24 mouse cellular contexts compared by ENCODE assay signal in the genomic region with DNA sequence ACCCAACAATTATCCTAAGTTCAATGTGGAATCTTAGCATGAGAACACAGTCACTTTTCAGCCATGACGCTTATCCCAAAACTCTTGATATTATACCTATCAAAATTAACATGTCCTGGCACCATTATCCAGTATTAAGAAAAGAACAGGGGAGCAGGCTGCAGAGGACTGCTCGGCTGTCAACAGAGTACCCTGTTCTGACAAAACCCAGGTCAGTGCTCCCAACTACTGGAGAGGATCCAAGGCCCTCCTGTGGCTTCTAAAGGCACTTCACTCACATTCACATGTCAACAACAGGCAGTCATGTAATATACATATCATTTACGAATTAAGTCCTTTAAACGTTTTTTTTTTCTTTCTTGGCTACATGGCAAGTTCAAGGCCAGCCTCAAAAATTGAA.
A peak's percentile ranks its signal among the peaks of the same experiment; 100 is the strongest.
DNase-seq lines count a peak whose midpoint lies in the region; ATAC-seq lines count a peak whose summit lies in the region.
"Had no signal": no experiment of that assay in that cellular context is flagged by ENCODE, and none has a peak within 500 bp of the region (broad histone marks: within the 10 kb centered on the region; RNA-seq: fewer than 3 reads in every experiment).

No protein-coding gene starts in this region.

- intact Hi-C loops in heart, postnatal 10 days (cut with DNase I): no loop called here
- intact Hi-C loops in heart, postnatal 14 days (cut with DNase I): no loop called here

- peak; percentile 69; the same call in 1 of the 2 replicates for ATAC-seq in heart, embryonic 14.5 days (ENCODE audit: insufficient number of reproducible peaks, insufficient read depth, low FRiP score, low read depth)
- ATAC-seq in heart, embryonic 11.5 days (replicated peaks; ENCODE audit: insufficient number of reproducible peaks, low FRiP score, low TSS enrichment): no peak
- ATAC-seq: CD4-positive, CD25-positive, alpha-beta regulatory T cell, adult 4 months; forebrain, embryonic 14.5 days; intestine, embryonic 15.5 days had no signal

- H3K36me3 ChIP-seq in heart, embryonic 14.5 days (ENCODE audit: control insufficient read depth, insufficient read depth, low read length): no peaks in the 10 kb centered on the region
- no peaks in the 10 kb centered on the region for H3K36me3 ChIP-seq in heart, embryonic 11.5 days (ENCODE audit: control insufficient read depth, insufficient read depth, low read length)
- H3K36me3 ChIP-seq: embryonic facial prominence, embryonic 15.5 days; G1E; intestine, embryonic 15.5 days had no signal

- H3K4me3 ChIP-seq in heart, embryonic 14.5 days (ENCODE audit: control insufficient read depth in 1 of 2, insufficient read depth in 1 of 2, low read depth in 1 of 2, low read length in 2 of 2): no peak overlapping the region
- no peak overlapping the region for H3K4me3 ChIP-seq in heart, embryonic 11.5 days (ENCODE audit: low read depth, low read length)
- H3K4me3 ChIP-seq: embryonic facial prominence, embryonic 15.5 days; erythroblast, embryonic 14.5 days; forebrain, embryonic 10.5 days; gastrocnemius, adult 2 months; hindbrain, embryonic 10.5 days; intestine, embryonic 15.5 days had no signal

- H3K4me2 ChIP-seq in heart, embryonic 14.5 days (ENCODE audit: low read length): no peak overlapping the region
- no peak overlapping the region for H3K4me2 ChIP-seq in heart, embryonic 11.5 days
- H3K4me2 ChIP-seq: embryonic facial prominence, embryonic 15.5 days; hindbrain, embryonic 14.5 days; intestine, embryonic 15.5 days had no signal

- no peaks in the 10 kb centered on the region for H3K9me3 ChIP-seq in heart, embryonic 14.5 days (ENCODE audit: control insufficient read depth, low read length)
- no peaks in the 10 kb centered on the region for H3K9me3 ChIP-seq in heart, embryonic 11.5 days (replicated peaks; ENCODE audit: control insufficient read depth, low read length)
- H3K9me3 ChIP-seq: embryonic facial prominence, embryonic 15.5 days; forebrain, embryonic 10.5 days; hindbrain, embryonic 10.5 days; intestine, embryonic 15.5 days had no signal

- H3K4me1 ChIP-seq in heart, embryonic 14.5 days (ENCODE audit: control insufficient read depth in 2 of 2, insufficient read depth in 2 of 2, low read length in 2 of 2): peaks cover 0 to 9% of the 10 kb centered on the region in 2 experiments; a peak in 2 of 4 replicates
- no peaks in the 10 kb centered on the region for H3K4me1 ChIP-seq in heart, embryonic 11.5 days (ENCODE audit: control insufficient read depth, insufficient read depth, low read length)
- H3K4me1 ChIP-seq: embryonic facial prominence, embryonic 15.5 days; hindbrain, embryonic 10.5 days; intestine, embryonic 15.5 days had no signal

- no peak overlapping the region for H3K9ac ChIP-seq in heart, embryonic 14.5 days (ENCODE audit: low read length)
- no peak overlapping the region for H3K9ac ChIP-seq in heart, embryonic 11.5 days (ENCODE audit: low read depth, low read length)
- H3K9ac ChIP-seq: embryonic facial prominence, embryonic 15.5 days; hindbrain, embryonic 14.5 days; intestine, embryonic 15.5 days had no signal

- 24% methylated on average over 4 of the region's 4 CpGs for WGBS in heart, embryonic 14.5 days
- WGBS in heart, embryonic 11.5 days (ENCODE audit: insufficient replicate concordance): 48% methylated on average over 4 of the region's 4 CpGs

- H3K27me3 ChIP-seq in heart, embryonic 14.5 days (ENCODE audit: control insufficient read depth, insufficient read depth, low read length): no peaks in the 10 kb centered on the region
- H3K27me3 ChIP-seq in heart, embryonic 11.5 days (ENCODE audit: control insufficient read depth, insufficient read depth, low read length): no peaks in the 10 kb centered on the region
- H3K27me3 ChIP-seq: embryonic facial prominence, embryonic 15.5 days; intestine, embryonic 15.5 days had no signal

- DNase-seq in adrenal gland, postnatal 14 days: peak; percentile 5
- no peak for DNase-seq in adrenal gland, adult (ENCODE audit: inconsistent age in 2 of 2, low spot score in 1 of 2)
- DNase-seq in heart, postnatal 10 days: peak; percentile 22 to 25
- DNase-seq in heart, postnatal 14 days: no peak
- DNase-seq in NIH3T3 (ENCODE audit: low read depth): peak; percentile 17
- DNase-seq: adrenal gland, postnatal 25 days; B cell, adult 2 months; cerebellum, adult 18-20 months; cerebellum, adult 9-11 months; embryo, embryonic 11 days; gastrocnemius, adult 2 months; gastrocnemius, postnatal 25 days; kidney, adult 18-20 months had no signal

- H3K27ac ChIP-seq in heart, embryonic 14.5 days (replicated peaks in 1 of 2; ENCODE audit: control insufficient read depth in 1 of 2, insufficient read depth in 1 of 2, low read depth in 2 of 2, low read length in 2 of 2): no peak overlapping the region
- no peak overlapping the region for H3K27ac ChIP-seq in heart, embryonic 11.5 days (ENCODE audit: low read depth, low read length)
- H3K27ac ChIP-seq: embryonic facial prominence, embryonic 15.5 days; forebrain, embryonic 10.5 days; gastrocnemius, adult 2 months; hindbrain, embryonic 10.5 days; hindbrain, embryonic 14.5 days; intestine, embryonic 15.5 days had no signal

Comparison
In these comparisons a context has a peak if more than half of its experiments do, and no peak if none do; other contexts are left out.
1. DNase-seq: peak in adrenal gland, postnatal 14 days (single experiment), heart, postnatal 10 days (2 of 2) and NIH3T3 (single experiment); none in adrenal gland, adult (0 of 2) and heart, postnatal 14 days (0 of 2).